Mouse (Mus musculus): ENCODE measurements at regions not wholly inside any gene's neighbourhood (a gene's known extent, or its start where the extent isn't known, plus 50 kb on each side); places are given as distances from the start of the nearest gene placed in this dataset.
A peak's percentile ranks its signal among the peaks of the same experiment; 100 is the strongest.

DNA sequence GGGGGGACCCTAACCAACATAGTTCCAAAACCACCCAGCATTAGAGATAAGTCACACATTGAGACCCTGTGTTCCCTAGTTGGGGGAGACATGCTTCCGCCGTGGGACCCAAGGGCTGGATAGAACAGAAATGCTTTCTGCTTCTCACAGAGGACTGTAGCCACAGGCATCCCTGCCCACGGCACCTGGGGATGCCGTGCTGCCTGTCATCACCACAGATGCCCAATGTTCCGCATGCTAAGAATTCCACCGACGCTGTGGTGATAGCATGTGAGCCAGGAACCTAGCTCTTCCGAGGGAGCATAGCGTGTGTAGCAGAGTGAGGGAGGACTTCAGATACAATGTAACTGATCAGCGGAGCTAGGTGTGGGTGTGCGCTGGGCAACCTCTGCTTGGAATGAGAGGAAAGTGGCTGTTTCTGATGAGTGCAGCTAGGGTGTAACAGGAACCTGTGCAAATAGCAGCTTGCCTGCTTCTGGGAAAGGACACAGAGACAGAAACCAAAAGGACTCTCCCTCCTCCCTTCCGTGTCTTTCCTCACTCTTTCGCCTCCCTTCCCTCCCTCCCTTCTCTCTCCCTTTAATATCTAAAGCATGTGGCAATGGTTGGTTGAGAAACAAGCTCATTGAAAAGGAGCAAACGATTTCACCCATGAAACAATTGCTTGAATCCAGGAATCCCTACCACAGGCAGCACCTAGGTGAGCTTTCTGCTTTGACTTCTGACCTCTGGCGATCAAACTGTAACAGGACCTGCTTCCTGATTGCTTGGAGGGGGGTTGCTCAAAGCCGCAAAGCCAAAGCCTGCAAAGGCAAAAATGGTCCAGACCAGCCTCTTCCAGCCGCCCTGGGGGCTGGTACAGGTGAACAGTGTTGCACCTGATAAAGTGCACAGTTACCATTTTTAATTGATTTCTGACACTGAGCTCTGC is 102.3 kb downstream of the Gm26897 start:
- DNase-seq = no peak

DNA sequence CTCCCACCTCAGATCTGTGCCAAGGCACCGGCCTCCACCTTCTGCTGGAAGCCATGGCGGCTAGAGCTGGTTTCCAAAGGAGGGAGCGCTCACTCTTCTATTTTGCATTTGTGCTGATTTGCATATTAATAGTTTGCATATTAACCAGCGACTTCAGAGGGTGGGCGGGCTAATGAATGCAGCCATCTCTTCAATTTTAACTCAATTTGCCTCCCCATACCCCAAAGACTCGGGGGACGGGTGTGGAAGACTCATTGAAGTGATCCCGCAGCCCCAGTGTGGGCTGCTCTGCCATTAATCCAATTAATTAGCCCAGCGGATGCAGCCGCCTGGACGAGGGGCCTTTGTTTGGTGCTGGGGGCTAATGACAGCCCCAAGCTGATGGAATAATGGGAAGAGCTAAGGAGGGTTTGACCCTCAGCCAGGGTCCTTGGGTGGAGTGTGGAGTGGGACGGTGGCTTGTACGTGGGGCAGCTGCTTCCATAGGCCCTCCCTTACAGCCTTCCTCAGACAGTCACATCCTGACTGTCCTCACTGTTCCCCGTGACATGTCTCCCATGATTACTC is 103.0 kb downstream of the Gm26897 start:
- peak; percentile 26 to 32 for DNase-seq

DNA sequence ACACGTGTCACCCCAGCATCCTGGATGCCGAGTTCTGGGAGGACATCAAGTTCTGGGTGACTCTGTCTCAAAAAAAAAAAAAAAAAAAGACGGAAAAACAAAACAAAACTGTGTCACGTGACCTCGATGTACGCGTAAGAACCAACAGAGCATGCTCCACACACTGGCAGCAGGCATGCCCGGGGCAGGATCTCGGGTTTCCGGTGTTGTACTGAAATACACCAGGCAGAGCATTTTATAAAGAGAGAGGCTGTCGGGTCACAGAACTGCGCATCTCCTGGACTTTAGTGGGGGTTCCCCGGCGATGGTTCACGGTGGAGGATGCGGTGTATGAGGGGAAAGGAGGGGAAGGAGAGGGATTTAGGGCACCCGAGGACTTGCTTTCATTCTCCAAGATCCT is 108.7 kb downstream of the Gm26897 start:
- no peak for DNase-seq

DNA sequence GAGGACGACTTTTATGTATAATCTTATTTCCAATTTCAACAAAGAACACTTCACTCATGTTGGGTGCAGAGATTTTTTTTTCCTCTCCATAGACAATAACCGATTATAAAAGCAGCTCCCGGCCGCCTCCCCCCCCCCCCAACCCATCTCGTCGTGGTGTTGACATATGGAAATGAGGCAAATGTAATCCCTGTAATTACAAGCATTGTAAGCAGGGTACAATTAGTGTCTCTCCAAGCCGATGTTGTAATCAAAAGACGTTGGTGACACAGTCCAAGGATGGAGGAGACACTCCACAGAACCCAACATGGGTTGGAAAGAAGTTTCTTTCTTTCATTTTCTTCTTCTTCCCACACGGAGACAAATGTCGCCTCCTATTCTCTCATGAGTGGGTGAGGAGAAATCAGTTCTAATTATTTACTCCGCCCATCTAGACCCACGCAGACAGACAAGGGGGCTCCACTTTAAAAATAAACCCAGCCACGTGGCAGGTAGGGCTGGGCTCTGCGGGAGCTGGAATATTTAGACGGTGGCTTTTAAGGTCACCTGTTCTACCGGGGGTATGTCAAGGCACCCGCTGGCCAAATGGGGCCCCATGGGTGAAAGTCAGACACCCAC is 110.0 kb downstream of the Gm26897 start:
- no peak for DNase-seq

DNA sequence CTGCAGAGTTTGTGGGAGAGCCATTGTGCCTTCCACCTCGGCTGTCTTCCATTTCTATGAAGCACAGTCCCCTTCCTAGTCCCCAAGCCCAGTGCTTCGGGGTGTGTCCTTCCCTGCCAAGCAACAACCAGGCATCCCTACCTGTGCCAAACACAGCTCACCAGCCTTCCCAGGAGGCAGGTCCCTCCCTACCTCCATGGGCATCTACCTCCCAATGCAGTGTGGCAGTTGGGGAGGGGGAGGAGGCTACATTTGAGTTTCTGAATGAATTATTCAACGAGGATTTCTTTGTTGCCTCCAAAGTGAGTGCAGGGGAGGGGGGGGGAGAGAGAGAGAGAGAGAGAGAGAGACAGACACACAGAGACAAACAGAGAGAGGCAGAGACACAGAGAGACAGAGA is 110.8 kb downstream of the Gm26897 start:
- no peak for DNase-seq

DNA sequence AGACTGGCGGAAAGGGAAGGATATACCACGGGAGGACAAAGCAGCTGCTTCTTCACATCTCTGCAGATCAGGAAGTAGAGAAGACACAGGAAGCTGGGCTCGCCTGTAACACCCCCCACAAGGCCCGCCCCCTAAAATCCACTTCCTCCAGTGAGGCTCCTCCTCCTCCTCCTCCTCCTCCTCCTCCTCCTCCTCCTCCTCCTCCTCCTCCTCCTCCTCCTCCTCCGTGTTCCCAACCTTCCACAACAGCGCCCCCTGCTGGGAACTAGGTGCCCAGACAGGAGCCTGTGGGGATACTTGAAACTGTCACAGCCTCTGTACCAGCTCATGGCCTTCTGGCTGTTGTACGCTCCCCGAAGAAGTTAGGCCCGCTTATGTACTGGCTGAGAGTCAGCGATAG is 115.2 kb downstream of the Gm26897 start:
- DNase-seq = peak in 1 of 2 experiments; percentile 24

DNA sequence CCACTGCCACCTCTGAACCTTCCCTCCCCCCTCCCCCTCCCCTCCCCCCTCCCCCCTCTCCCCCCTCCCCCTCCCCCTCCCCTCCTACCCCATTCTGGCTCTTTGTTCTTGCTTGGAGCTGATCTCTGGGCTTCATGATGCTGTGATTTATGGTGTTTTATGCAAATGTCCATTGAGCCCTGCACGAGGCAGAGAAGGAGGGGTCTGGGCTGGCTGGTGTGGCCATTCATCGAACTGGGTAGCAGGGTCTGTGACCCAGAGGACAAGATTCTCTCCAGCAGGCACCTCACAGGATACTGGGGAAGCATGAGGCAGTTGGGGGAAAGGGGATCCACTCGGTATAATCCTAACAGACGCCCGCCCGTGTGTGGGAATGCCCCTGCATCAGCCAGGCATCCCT is 119.0 kb downstream of the Gm26897 start:
- no peak for DNase-seq

DNA sequence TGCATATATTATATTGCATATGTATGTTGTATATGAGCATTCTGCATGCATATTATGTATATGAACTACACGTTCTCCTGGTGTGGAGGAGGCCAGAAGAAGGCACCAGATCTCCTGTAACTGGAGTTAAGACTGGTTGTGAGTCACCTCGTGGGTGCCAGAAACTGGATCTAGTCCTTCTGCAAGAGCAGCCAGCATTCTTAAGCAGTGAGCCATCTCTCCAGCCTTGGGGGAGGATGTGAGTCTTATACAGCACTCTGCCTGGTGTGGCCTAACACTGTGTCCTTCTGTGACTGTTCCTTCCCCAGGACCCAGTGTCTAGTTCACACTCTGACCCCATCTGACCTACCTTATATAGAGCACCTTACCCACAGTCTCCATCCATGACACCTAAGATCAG is 121.6 kb downstream of the Gm26897 start:
- no peak for DNase-seq

DNA sequence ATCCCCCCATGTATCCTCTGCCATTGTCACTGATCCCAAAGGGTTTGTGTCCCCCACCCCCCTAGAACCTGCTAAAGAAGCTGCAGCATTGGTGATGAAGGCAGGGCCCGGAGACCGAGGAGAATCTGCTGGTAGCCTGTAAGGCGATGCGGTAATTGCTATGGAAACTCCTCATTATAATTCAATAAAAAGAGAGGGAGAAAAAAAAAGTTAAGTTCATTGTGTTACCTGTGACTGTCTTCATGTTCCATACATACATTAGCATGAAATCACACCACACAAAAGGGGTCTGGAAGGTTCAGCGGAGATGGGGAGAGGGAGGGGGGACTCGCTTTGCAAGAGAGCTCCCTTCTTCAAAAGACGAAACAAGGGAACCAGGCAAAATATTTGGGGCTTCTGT is 123.5 kb downstream of the Gm26897 start:
- DNase-seq = no peak

DNA sequence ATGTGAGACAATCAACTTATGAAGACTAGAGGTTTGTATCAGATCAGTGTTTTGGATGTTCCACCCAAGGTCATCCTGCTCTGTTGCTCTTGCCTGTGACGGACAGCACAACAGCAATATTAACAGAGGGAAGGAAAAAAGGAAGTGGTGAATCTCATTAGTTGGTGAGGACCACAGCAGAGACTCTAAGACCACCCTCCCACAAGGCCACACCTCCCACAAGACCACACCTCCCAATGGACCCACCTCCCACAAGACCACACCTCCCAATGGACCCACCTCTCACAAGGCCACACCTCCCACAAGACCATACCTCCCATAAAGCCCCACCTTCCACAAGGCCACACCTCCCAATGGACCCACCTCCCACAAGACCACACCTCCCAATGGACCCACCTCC is 126.7 kb downstream of the Gm26897 start:
- no peak for DNase-seq

DNA sequence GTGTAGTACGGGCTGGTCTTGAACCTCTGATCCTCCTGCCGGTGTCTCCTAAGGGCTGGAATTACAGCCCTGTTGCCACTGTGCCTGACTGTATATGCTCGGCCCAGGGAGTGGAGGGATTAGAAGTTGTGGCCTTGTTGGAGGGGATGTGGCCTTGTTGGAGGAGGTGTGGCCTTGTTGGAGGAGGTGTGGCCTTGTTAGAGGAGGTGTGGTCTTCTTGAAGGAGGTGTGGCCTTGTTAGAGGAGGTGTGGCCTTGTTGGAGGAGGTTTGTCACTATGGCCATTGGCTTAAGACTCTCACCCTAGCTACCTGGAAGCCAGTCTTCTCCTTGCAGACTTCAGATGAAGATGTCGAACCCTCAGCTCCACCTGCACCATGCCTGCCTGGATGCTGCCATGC is 128.6 kb downstream of the Gm26897 start:
- no peak for DNase-seq

DNA sequence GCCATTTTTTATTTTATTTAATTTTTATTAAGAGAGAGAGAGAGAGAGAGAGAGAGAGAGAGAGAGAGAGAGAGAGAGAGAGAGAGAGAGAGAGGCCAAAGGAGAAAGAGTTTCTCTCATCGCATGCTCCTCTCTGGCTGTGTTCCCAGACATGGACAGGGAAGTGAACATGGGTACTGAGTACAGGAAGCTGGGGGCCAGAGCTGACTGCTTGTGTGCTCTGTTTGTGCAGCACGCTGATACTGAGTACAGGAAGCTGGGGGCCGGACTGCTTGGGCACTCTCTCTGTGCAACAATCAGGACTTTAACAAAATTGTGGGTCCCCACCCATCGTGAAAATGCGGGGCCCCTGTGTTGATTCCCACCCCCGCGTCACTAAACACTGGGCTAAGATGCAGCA is 130.2 kb downstream of the Gm26897 start:
- no peak for DNase-seq

DNA sequence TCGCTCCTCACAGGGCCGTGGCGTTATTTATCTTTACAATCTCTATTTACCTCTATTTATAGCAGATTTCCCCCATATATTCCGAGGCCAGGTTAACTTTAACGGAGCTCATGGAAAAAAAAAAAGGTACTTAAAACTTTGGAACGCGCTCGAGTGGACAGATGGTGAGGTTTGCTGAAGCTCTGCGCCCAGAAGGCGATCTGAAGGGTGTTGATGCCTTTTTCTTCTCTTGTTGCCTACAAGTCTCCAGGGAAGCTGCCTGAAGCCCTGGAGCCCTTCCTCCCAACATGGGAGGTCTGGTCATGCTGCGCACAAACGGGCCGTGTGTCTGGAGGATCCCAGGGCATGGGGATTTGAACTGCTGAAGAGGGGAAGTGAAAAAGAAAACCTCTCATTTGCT is 130.9 kb downstream of the Gm26897 start:
- DNase-seq = no peak

DNA sequence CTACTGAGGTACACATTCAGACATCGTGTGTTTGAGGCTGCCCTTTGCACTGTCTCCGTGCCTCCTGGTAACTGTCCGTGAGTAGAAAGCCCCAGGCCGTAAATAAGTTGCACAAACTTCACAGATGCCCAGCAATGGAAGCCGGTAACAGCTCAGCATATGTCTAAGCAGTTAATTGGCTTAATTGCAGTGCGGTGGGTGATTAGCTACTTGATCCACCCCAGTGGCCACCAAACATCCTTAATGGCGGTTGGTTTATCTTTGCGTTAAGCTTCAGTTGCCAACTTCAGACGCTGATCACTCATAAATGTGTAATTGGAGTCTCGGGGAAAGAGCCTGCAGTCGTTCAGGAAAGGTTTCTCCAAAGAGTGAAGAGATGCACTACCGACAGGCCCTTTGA is 135.3 kb downstream of the Gm26897 start:
- DNase-seq = no peak

DNA sequence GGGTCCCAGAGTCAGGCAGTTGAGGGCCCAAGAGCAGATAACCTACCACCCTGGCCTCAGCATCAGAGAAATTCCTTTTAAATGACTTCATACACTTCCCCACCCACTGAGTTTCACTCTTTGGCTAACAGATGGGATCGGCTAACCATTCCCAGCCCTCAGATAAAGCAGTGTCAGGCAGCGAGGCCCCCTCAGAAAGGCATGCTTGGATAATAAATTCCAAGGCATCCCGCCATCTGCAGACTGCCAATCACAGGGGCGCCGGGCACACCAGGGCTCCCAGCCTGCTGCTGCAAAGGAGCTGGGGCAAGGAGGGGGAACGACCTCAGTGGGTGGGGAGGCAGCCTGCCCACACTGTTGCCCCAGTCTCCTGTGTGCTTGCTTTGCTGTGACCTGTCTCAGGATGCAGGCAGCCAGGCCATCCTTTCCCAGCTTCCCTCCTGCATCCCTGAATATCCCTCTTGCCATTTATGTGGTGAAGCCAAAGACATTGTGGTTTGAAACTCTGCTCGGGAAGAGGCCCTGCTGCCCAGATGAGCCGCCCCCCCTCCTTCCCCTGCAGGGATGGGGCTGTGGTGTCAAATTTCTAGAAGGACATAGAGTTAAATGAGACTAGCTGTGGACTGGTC is 143.6 kb downstream of the Gm26897 start:
- peak; percentile 24 to 27 for DNase-seq

DNA sequence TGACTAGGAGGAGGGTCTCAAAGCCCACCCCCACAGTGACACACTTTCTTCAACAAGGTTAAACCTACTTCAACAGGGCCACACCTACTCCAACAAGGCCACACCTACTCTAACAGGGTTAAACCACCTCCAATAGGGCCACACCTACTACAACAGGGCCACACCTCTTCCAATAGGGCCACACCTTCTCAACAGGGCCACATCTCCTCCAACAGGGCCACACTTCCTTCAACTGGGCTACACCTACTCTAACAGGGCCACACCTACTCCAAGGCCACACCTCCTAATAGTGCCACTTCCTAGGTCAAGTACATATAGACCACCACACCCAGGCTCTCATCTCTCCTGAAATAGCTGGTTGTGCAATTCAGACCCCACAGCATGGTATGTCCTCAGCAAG is 145.3 kb downstream of the Gm26897 start:
- DNase-seq = no peak

DNA sequence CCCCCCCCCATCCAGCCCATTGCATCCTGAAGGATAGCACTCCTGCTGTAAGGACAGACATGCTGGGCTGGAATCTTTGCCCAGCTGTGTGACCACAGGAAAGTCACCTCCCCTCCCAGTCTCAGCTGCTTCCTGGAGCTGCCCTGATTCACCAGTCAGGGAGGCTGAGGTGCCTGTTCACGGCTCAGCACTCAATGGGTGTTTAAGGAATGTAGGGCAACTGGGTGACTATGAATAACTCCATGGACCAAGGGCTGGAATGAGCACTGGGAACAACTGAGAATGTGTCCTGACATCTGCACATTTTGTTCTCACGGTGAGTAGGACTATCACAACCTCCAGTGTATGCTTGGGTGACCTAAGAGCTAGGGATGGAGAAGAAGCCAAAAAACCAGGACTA is 146.5 kb downstream of the Gm26897 start:
- DNase-seq = no peak

DNA sequence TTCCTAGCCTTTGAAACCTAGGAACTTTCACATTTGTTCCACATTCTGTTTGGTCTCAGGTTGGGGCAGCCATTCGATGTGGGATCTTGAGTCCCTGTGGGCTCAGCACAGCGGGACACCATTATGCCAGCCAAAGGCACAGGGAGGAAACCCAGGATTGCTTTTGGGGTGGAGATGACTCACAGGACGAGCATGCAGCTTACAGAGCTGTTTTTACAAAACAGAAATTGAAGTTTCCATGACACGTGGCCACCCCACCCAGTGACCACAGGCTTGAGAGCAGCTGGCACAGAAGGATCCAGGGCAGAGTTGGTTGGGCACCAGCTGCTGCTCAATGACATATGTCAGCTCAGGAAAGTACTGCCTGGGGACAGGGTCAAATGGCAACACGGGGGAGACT is 147.8 kb downstream of the Gm26897 start:
- DNase-seq = no peak

DNA sequence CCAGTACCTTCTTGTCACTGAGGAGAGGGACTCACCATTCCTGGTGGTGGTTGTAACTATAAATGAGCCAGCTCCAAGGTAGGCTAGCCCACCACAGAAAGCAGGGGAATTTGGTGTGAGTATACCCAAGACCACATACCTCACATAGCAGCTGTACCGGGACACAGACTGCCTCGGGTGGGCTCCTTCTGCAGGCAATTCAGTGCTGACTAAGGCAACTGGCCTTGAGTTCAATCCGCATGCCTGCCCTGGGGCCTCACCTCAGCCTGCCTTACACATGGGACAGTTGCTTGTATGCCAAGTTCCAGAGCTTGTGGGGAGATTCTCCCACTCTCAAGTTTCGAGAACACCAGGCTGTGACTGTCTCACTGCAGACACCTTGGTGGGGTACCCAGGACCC is 153.6 kb downstream of the Gm26897 start:
- no peak for DNase-seq

DNA sequence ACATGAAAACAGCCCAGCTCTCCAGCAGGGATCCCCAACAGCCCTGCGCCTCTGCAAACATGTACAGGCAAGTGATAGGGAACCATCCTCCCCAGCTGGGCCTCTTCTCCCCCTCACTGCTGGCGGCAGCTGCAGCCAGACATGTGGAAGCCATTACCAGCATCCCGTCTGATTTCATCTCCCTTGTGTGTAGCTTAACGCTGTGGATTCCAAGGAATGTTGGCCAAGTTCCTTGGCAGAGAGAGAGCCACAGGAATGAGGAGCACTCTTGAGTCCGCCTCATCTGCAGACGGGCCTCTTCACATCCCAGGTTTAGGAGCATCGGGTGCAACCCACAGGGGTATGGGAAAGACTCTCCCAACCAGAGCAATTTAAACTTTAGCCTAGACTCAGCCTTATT is 157.1 kb downstream of the Gm26897 start:
- no peak for DNase-seq

DNA sequence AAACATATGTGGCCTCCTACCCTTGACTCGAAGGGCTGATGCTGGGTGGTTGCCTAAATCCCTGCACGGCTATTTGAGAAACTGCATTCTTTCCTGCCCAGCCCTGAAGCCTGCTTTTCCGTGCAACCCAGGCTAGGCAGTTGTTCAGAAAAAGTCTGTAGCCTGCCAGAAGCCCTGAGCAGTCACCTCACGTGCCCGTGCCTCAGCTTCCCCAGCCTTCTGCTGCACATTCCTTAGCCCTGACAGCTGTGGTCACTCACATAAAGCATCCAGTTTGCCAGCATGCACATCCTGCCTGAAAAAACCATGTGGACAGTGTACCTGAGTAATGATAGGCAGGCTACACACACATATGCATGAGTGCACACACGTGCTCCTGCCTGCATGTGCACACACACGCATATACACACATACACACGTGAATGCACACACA is 157.6 kb downstream of the Gm26897 start:
- no peak for DNase-seq

DNA sequence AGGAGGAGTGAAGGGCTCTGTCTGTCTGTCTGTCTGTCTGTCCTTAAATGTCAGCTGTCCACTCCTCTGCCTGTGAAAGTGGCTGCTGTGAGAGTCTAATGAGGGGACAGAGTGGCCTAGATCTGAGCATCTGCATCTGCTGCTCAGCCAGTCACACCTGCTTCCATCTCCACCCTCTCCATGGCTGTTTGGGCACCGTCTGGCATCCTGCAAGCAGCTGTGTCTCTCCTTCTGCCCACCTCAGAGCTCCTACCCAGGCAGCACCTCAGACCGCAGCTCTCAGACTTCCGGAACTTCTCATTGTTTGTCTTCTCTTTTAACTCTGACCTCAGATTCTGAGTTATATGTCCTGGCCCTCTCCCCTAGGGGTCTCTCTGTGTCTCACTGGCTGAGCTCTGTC is 159.2 kb downstream of the Gm26897 start:
- DNase-seq = no peak

DNA sequence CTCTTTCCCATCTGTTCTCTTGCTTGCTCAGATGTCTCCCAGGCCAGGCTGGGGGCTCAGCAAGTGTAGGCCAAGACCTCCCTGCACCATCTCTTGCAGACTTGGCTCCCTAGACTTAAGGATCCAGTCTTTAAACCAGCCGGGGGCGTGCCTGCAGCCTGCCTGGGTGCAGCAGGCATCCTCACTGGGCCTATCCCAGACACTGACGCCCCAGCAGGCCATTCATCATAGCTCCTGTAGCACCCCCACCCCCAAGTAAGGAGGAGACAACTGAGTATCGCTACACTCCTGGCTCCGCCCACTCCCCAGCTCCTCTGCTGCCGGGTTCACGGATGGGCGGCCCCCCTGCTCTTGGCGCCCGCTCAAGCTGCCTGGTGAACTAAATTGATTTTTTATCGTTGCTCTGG is 160.2 kb downstream of the Gm26897 start:
- DNase-seq = peak; percentile 82 to 89

DNA sequence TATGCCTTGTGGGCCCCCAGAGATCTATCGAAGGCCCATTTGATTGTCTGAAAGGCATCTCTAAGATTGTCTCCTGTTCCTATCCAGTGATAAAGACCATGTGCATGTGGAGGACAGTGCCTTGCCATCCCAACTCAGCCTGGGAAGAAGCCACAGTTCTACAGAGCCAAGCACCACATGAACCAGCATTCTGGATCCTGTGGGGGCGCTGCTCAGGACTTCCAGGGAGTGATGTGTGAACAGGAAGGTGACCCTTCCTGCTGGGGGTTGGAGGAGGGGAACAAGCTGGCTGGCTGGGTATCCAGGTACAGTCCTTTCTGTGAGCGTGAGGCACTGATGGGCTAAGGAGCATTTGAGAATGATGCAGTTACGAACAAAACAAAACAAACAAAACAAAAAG is 163.8 kb downstream of the Gm26897 start:
- peak in 1 of 2 experiments; percentile 31 for DNase-seq
